Mouse (Mus musculus) heart, postnatal 25 days (tissue): ENCODE measurements around the gene Pacrg. TPM values are rescaled to one million over a fixed set of nuclear protein-coding genes. Genes with fewer than 3 reads are reported as not detected.

ENCODE experiments used
- DNase-seq: peaks from one replicate; pipeline ENCODE4 v3.0.0; 2022; ENCODE audit warnings: low spot score
- intact Hi-C: fragments of 180-260 bp; cut with DNase I; formaldehyde crosslinking; loops from one replicate; pipeline ENCODE4 v1.15.1; 2025
- total RNA-seq, 2 experiments: library from RNA; stranded (reverse); gene quantifications; 2 replicates each; pipeline ENCODE4 v1.2.3; 2021

Gene Pacrg
- total RNA-seq, 2 experiments from 2014 or later, result 1.1 to 1.2 TPM

DNA sequence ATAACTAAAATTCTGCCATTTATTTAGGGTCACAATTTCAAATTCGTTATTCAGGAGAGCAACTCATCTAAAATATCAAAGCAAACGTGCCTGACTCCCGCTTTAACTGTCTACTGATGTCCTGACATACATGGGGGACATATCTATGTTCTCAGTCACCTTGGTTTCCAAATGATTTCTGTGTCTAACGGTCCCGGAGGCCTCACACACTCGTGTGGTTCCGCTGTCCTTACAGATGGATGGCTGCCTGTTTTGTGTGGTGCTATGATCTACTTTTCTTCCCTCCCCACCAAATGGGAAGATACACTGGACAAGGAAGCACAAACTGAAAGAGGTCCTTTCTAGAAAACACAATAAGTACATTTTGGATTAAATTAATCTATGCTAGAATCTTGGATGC is 277.2 kb downstream of the Pacrg start:
- intact Hi-C loops, result no loop called here
- no peak for DNase-seq

DNA sequence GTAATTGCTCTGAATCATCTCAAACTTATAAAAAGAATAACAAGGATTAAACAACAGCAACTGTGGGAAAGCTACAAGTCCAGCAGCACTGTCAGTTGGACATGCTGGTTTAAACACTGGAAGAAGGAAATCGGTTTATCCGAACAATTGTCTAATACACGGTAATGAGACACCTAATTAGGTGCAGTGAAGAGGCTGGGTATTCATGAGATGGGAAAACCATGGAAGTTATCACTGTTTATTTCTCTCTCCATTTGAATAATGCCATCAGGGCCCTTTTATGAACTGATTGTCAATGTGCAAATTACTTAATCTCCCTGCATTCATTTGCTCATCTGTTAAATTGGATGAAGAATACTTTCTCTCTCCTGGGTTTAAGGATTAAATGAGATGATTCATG is 280.1 kb downstream of the Pacrg start:
- no peak for DNase-seq
- intact Hi-C loops, result no loop called here

DNA sequence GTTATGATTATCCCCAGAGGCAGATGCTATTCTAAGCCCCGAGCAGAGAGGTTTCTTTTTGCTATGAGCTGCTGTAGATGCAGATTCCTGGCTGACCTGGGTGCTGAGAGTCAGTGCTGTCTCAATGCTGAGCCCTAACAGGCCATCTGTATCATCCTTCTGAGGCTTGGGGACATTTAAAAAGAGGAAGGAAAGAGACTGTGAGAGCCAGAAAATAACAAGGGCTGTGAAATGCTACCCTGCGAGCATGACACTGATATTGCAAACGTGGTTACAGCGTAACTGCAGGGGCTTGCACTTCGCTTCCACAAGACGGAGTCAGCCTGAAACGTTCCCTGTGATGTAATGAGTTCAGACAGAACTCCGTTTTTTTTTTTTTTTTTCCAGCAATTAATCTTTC is 281.4 kb downstream of the Pacrg start:
- DNase-seq, result no peak
- intact Hi-C loops, result no loop called here

DNA sequence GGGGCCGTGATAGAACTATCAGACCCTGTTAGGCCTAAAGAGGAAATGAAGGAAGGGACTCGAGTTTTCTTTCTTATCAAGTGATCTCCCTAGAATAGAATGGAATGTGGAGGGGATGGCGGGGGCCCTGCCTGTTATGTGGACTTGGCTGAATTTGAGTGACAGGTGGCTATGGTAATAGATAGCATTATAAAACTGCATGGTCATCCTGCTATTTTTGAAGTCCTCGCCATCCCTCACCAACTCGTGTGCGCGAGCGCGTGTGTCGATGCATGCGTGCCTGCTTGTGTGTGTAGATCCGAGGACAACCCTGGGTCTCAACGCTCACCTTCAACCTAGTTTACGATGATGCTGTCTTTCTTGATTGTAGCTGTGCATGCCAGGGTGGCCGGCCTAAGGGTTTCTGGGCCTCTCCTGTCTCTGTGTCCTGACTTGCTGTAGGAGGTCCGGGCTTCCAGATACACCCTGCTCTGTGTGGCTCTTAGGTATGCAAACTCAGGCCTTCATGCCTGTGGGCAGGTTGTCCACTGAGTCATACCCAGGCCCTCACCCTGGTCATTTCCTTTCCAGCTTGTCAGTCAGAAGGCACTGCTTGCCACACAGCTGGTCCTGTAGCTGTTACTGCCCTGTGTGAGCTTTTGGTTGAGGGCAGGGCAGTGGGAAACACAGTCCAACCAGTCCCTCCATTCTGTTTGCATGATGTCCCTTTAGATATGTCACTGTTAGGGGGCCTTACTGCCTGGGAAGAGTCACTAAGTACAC is 287.6 kb downstream of the Pacrg start:
- intact Hi-C loops, result no loop called here
- no peak for DNase-seq

DNA sequence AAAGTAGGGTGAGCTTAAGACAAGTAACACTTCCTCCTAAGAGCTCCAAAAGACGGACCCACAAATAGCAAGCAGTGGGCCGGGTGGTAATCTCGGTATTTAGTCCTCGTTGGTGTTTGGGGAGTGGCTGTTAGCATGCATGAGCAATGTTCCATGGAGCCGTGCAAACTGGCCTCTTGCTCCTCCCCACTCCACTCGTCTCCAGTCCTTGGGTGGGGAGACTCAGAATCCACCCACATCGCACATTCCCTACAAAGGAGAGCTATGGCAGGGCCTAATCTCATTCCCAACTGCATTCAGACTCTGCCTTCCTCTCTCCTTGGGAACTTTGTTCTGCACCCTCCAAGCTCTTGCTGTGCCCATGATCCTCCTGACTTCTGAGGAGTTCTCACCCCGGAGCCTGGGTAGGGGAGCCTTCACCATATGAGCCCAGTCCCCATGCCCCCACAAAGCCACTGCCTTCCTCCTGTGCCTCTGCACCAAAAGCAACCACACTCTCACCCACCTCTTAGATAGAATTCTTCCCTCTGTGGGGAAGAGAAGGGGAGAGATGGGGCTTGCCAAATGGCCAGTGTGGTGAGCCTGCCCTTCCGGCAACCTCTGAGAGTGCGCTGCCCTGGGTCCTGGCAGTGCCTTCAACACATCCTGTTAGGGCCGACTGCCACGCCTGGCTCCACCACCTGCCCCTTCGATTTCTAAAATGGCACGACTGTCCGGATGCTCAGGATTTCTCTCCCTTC is 289.2 kb downstream of the Pacrg start:
- intact Hi-C loops, result no loop called here
- no peak for DNase-seq

DNA sequence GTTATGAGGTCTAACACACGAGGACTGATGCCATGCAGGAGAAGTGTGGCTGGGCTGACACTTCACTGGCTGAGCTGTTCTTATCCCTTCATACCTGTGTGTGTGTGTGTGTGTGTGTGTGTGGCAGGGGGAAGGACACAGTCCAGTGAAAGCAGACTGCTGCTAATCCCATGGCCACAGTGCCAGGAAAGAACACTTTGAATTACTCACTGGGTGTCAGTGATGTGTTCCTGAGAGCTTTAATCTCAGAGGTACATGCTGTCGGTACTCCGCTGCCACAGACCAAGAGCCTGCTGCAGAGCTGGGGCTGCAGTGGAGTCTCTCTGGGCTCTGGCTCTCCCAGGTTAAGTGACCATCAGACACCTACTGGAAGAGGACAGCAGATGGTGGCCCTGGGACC is 290.3 kb downstream of the Pacrg start:
- no peak for DNase-seq
- intact Hi-C loops, result no loop called here

DNA sequence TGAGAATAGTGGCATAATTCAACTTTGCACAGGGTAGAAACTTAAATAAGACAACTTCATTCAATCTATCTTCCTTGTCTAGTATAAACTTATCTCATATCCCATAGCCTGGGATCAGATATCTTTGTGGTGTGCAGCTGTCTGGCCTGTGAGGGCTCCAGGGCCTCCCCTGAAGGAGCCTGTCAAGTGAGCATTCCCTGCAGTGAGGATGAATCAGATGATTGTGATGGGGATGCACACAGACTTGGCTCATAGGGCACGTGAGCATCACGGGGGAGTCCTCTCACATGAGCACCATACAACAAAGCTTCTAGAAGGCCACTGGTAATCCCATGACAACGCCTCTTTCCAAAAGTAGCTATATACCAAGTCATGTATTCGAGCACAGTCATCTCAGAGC is 291.1 kb downstream of the Pacrg start:
- DNase-seq, result no peak
- intact Hi-C loops, result no loop called here

DNA sequence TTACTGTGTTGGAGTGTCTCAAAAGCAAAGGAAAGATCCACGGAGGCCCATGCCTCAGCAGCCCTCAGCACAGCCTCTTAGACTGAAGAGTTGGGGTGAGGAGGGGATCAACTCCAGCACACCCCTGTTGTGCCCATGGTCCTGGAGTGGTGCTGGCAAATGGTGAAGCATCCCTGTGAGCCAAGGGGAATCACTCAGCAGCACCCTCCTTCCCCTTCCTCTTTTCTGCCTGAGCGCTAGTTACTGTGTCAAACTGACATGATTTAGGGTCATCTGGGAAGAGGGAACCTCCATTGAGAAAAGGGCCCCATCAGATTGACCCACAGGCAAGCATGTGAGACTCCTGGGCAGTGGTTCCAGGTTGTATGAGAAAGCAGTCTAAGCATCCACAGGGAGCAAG is 299.3 kb downstream of the Pacrg start:
- no peak for DNase-seq
- intact Hi-C loops, result no loop called here

DNA sequence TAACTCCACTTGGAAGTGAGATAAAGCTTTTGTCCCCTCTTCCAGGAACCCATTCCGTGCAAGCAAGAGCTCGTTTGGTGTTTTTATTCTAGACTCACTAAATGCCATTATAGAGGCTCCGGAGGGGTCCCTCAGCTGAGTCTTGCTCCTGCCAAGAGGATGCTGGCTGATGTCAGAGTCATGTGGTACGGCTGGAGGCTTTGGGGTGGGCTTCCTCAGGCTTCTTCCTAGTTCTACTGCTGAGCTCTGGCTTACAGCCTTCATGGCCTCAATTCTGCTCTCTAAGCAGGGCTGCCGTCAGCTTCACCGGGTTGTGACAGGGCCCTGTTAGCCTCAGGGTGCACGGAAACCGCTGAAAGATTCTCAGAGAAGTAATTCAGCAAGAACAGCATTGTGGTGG is 305.9 kb downstream of the Pacrg start:
- no peak for DNase-seq
- intact Hi-C loops, result loop anchor here (10.0 kb wide), 1 partner anchor 531 kb away; no protein-coding TSS in a partner anchor

DNA sequence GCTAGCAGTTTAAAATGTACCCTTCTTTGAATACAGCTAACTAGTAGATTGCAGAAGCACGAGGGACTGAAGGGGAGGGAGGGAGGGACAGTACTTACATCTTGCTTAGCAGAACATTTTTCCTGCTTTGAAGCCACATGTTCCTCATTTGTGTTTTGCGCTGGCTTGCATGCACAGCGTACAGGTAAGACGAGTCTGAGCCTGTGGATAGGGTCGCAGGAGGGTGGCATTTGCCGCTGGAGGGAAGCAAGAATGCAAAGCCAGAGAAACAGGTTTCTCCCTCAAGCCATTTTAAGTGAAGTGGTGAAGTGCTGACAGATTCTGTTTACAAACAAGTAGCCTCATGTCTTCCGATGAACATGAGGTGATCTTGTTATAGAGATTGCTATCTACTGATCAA is 306.6 kb downstream of the Pacrg start:
- intact Hi-C loops, result loop anchor here (10.0 kb wide), 1 partner anchor 531 kb away; no protein-coding TSS in a partner anchor
- no peak for DNase-seq

DNA sequence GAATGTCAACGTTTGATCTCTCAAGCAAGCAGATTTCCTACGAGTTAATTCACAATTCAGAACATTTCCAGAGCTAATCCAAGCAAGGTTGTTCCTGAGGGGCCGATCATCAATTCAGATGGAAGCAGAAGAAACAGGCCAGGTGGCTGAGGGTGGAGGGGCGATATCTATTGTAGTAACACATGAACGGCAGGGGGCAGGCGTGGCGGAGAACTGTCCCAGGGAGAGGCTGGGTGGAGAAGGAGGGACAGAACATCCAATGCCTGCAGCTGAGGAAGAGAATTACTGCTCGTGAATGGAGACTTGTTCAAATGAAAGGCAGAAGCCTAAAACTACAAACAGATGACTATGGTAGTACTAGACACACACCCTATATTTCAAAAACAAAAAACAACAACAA is 309.1 kb downstream of the Pacrg start:
- DNase-seq, result no peak
- intact Hi-C loops, result loop anchor here (10.0 kb wide), 1 partner anchor 534 kb away; no protein-coding TSS in a partner anchor

DNA sequence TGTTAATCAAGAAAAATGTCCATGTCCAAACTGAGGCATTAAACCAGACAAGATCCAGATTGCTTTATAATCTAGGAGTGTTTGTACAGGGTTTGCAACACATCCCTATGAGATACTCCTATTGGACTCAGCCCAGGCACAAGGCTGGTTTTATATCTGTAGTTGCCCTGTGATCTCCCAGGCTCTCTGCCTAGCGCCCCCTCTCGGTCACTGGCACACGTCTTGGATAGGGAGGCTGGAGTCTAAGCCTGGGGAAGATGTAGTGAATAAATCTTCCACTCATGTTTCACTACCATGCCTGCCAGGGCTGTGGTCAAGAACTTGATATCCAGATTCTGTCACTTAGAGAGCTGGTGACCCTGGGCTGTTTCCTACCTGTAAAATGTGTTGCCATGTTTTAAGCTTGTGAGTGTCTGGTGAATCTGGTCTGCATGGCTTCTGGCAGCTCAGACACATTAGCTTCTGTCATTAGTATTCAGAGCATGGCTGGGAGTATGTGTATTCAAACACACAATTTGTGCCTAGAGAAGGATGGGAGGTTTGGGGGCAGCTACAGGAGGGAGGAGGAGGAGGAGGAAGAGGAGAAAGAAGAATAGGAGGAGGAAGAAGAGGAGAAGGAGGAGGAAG is 310.7 kb downstream of the Pacrg start:
- no peak for DNase-seq
- intact Hi-C loops, result no loop called here

DNA sequence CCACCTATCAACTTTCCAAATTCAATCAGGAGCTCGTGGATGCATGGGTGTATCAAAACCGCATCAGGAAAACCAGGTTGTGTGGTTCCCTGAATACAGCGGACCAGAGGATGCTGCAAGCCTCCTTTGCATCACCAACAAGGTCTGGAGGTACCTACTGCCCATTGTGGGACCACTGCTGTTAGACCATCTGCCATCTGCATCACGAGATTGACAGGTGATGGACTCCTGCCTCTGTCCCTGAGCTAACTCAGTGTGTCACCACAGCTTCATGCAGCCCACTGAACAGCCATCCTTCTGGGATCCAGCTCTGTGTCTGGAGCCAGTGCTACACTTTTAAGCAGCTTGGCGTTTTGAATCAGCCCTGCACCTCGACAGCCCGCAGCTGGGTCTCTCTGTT is 318.8 kb downstream of the Pacrg start:
- DNase-seq, result no peak
- intact Hi-C loops, result no loop called here

DNA sequence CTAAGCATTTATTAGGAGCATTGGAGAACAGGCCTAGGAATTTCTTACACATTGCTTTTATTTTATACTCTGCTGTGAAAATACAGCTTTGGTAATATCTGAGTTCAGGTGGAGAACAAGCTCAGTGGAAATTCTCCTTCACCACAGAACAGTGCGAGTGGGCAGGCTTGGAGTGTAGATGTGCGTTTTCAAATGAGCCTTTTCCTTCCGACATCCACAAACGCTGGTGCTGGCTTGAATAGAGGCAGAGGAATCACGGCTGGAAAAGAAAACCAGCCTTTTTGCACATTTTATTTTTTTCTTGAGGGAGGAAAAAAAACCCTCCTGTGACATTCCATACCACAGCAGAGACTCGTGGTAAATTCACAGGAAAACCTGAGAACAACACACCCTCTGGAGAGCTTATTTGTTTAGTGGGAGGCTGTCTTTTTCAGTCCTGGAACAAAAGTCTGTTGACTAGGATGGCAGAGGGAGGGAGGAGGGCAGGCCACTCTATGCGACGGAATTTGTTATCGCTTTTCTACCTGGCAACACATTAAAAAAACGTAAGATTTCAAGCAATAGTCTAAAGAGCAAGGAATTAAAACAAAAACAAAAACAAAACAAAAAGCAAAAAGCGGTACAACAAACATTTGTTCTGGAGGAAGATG is 320.5 kb downstream of the Pacrg start:
- intact Hi-C loops, result no loop called here
- no peak for DNase-seq

DNA sequence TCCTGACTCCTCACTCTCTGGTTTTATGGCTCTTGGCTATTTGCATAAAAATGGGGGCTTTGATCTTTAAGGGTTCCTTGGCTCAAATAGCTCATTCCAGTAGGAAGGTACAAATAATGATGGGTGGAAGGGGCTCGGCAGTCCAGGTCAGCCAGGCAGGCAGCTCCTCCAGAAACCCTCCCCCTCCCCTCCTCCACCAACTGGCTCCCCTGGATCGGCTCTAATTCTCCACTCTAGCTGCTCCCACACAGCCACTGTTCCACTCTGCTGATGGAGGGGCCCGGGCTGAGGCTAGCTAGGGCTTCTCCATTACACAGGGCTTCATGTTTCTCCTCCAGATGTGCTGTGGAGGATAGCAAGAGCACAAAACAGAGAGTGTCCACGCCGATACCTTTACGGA is 325.3 kb downstream of the Pacrg start:
- intact Hi-C loops, result no loop called here
- no peak for DNase-seq

DNA sequence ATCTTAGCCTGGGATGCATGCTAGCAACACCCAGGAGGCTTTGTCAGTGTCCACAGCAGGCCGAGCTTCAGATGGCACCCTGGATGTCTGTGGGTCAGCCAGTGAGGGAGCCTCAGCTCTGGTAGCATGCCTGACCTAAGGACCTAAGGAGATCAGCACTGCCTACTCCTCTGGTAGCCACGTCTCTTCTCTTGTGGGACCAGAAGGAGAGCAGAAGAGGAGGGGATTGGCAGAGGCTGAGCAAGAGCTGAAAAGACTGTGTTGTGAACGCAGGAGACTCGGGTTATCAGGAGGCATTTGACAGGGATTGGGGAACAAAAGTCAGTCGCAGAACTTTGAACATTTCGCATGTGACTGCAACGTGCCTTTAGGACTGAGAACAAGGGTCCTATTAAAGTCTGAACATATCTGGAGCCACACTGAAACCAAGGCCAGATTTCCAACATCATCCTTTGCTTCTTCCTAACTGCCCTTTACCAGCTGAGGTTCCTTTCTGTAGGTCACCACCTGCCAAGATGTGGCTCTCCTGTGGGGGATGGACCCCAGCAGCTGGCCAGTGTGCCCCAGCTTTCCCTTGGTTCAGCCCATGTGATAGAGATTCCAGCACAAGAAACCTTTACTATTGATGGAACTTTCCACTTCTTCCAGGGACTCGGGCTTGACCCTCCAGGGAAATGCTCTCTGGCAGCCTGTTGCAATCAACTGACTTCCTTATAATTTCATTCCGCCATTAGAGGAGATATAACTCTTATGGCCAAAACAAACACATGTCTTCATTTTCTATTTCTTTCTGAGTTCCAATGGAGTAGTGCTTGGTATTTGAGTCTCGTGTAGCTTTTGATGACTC is 329.0 kb downstream of the Pacrg start:
- DNase-seq, result no peak
- intact Hi-C loops, result no loop called here

DNA sequence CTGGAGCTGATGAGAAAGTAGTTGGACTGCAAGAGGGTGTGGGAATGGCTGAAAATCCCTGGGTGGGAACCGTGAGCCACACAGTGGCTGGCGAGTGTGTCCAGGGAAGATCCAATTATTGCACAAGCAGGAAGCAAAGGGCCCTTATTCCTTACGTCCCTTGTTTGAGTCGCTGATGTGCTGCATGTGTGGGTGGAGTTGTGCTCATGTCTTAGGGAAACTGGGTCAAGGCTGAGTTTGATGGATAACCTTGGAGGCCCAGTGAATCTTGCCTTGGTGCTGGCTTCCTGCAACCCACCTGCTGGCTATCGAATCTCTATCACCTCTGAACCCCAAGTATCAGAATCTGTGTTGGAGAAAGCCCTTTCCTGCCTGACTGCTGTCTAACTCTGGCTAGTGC is 329.6 kb downstream of the Pacrg start:
- intact Hi-C loops, result no loop called here
- DNase-seq, result no peak

DNA sequence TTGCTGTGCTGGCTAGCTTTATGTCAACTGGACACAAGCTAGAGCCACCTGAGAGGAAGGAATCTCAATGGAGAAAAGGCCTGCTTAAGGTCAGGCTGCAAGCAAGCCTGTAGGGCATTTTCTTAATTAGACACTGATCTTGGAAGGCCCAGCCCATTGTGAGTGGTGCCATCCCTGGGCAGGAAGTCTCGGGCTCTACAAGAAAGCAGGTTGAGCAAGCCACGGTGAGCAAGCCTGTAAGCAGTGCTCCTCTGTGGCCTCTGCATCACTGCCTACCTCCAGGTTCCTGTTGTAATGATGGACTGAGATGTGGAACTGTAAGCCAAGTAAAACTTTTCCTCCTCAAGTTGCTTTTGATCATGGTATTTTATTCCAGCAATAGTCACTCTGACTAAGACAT is 332.0 kb downstream of the Pacrg start:
- intact Hi-C loops, result no loop called here
- no peak for DNase-seq

DNA sequence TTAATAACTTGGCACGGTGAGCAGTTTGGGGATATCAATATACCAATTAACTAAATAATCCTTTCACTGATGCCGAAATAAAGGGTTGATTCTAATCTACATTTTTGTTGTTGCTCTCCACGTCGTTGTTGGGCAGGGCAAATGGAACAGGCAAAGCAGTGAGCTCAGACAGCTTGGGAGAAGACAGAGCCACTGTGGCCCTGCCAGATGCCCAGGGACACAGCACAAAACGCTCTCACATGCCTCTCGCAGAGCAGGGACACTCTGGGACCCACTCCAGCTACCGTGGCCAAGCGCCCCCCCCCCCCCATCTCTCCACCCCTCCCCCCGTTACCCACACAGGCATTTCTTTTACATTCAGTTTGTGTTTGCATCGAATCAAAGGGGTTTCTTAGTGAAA is 332.6 kb downstream of the Pacrg start:
- no peak for DNase-seq
- intact Hi-C loops, result no loop called here

DNA sequence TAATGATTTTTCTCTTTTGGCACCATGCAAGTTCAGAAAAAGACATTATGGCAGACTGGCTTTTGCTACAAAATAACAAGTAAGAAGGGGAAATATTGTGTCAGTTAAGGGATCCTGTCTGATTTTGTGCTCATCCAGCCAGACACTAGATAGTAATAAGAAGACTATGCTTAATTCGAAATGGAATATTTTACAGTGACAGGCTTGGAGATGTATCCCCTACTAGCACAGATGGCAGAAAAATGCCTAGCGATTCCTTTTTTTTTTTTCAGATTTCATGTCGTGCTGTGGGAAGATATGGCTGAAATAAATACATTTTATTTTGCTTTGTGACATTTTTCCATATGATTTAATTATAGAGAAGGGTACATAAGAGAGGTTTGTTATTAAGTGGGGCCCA is 333.2 kb downstream of the Pacrg start:
- intact Hi-C loops, result no loop called here
- DNase-seq, result no peak
